Mouse (Mus musculus): ENCODE measurements at regions not wholly inside any gene's neighbourhood (a gene's known extent, or its start where the extent isn't known, plus 50 kb on each side); places are given as distances from the start of the nearest gene placed in this dataset.
A peak's percentile ranks its signal among the peaks of the same experiment; 100 is the strongest.

- Histone ChIP-seq H3K4me1 (no peaks in the 10 kb centered on the region), H3K27ac (no peak overlapping the region), H3K4me3 (replicated peaks) (no peak overlapping the region), H3K9me3 (replicated peaks) (no peaks in the 10 kb centered on the region), H3K27me3 (no peaks in the 10 kb centered on the region), H3K36me3 (no peaks in the 10 kb centered on the region), H3K9ac (no peak overlapping the region), H3K4me2 (no peak overlapping the region)
- 38% methylated on average over 1 of the region's 1 CpGs for WGBS
- no peak for ATAC-seq (replicated peaks; ENCODE audit: low FRiP score)
Measured at GRCm38 (mm10) chr3:16369629-16370028, 363.4 kb upstream of the Gm5150 start.

GRCm38 (mm10) chr3:16363134-16363533, 356.9 kb upstream of the Gm5150 start:
- no peaks in the 10 kb centered on the region for H3K4me1 ChIP-seq
- H3K9ac ChIP-seq = no peak overlapping the region
- WGBS = 86% methylated on average over 3 of the region's 3 CpGs
- H3K27ac ChIP-seq = no peak overlapping the region
- ATAC-seq (replicated peaks; ENCODE audit: low FRiP score) = no peak
- H3K36me3 ChIP-seq = no peaks in the 10 kb centered on the region
- H3K4me2 ChIP-seq = no peak overlapping the region
- H3K4me3 ChIP-seq (replicated peaks) = no peak overlapping the region
- H3K9me3 ChIP-seq (replicated peaks) = no peaks in the 10 kb centered on the region
- no peaks in the 10 kb centered on the region for H3K27me3 ChIP-seq

GRCm38 (mm10) chr3:16358999-16359398, 352.8 kb upstream of the Gm5150 start:
- Histone ChIP-seq H3K27ac (no peak overlapping the region), H3K9ac (no peak overlapping the region), H3K4me3 (replicated peaks) (no peak overlapping the region), H3K4me1 (no peaks in the 10 kb centered on the region), H3K36me3 (no peaks in the 10 kb centered on the region), H3K9me3 (replicated peaks) (no peaks in the 10 kb centered on the region), H3K27me3 (no peaks in the 10 kb centered on the region), H3K4me2 (no peak overlapping the region)
- peak; percentile 69; the same call in 1 of the 2 replicates for ATAC-seq (replicated peaks; ENCODE audit: low FRiP score)

- Histone ChIP-seq H3K4me2 (no peak overlapping the region), H3K4me1 (no peaks in the 10 kb centered on the region), H3K4me3 (replicated peaks) (no peak overlapping the region), H3K27ac (no peak overlapping the region), H3K27me3 (no peaks in the 10 kb centered on the region), H3K36me3 (no peaks in the 10 kb centered on the region), H3K9ac (no peak overlapping the region), H3K9me3 (replicated peaks) (no peaks in the 10 kb centered on the region)
- ATAC-seq (replicated peaks; ENCODE audit: low FRiP score) = no peak
Measured at GRCm38 (mm10) chr3:16330750-16331149, 324.5 kb upstream of the Gm5150 start.

- no peak overlapping the region for H3K27ac ChIP-seq
- no peak overlapping the region for H3K4me2 ChIP-seq
- no peaks in the 10 kb centered on the region for H3K36me3 ChIP-seq
- no peak overlapping the region for H3K4me3 ChIP-seq (replicated peaks)
- 43% methylated on average over 3 of the region's 3 CpGs for WGBS
- H3K27me3 ChIP-seq = no peaks in the 10 kb centered on the region
- no peak overlapping the region for H3K9ac ChIP-seq
- ATAC-seq (replicated peaks; ENCODE audit: low FRiP score) = no peak
- H3K9me3 ChIP-seq (replicated peaks) = no peaks in the 10 kb centered on the region
- no peaks in the 10 kb centered on the region for H3K4me1 ChIP-seq
Measured at GRCm38 (mm10) chr3:16310834-16311233, 304.6 kb upstream of the Gm5150 start.

- Histone ChIP-seq H3K9ac (no peak overlapping the region), H3K4me2 (no peak overlapping the region), H3K4me3 (replicated peaks) (no peak overlapping the region), H3K4me1 (no peaks in the 10 kb centered on the region), H3K36me3 (no peaks in the 10 kb centered on the region), H3K27ac (no peak overlapping the region), H3K9me3 (replicated peaks) (no peaks in the 10 kb centered on the region), H3K27me3 (no peaks in the 10 kb centered on the region)
- WGBS = 91% methylated on average over 1 of the region's 1 CpGs
- ATAC-seq (replicated peaks; ENCODE audit: low FRiP score) = no peak
Measured at GRCm38 (mm10) chr3:16277407-16277806, 271.2 kb upstream of the Gm5150 start.

Measured in kidney, embryonic 15.5 days (tissue).